Mouse (Mus musculus): ENCODE data around the gene Dynlt1f. TPM values are rescaled to one million over a fixed set of nuclear protein-coding genes. Genes with fewer than 3 reads are reported as not detected.
"Not testable (repeated sequence)": the region's sequence is repeated elsewhere in the genome, so short reads cannot be mapped to it uniquely, and the experiment has no call there.

Gene Dynlt1f
- total RNA-seq, 2 experiments from 2014 or later, result 56.5 to 62.7 TPM

DNA sequence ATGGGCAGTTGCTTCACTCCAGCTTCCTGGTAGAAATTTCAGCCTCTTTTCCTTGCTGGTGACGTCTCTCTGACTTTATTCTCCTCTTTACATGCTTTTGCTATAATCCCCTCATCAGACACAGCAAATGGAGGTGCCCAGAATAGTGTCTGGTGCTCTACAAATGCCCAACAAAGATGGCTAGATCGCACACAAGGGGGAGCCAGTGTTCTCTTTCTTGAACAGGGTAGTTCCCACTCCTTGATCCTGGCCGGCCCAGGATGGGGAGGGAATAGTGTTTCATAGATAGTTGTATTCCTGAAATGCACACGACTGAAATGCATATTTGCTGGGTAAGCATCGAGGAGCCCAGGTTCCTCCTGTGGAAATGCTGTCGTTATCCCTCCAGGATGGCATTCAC is 12.8 kb upstream of the Dynlt1f start:
- DNase-seq; intact Hi-C loops (cut with DNase I; ENCODE audit: low total_unique reads): not testable (repeated sequence)

DNA sequence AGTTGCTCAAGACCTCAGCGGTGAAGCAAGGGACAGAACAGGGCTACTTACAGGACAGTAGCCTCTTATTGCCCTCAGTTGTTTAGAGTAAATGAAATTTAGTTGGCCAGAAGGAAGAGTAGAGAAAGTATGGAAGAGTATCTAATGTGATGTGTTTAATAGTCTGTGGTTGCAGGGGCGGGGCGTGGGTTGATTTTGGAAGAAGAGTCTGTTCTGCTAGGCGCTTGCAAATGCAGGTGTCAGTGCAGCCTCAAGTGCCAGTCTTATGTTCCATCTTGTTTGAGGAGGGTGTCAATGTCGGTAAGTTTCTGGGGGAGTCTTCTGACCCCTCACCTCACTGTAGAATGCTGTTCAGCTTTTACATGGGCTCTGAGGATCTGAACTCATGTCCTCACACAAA is 9.7 kb upstream of the Dynlt1f start:
- intact Hi-C loops (cut with DNase I; ENCODE audit: low total_unique reads); DNase-seq: not testable (repeated sequence)

DNA sequence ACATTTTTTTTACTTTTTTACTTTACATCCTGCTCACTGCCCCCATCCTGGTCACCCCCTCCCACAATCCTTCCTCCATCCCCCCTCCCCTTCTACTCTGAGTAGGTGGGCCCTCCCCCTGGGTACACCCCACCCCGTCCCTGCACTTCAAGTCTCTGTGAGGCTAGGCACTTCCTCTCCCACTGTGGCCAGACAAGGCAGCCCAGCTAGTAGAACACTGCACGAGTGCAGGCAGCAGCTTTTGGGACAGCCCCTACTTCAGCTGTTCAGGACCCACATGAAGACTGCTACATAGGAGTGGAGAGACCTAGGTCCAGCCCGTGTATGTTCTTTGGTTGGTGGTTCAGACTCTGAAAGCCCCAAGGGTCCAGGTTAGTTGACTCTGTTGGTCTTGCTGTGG is 7.1 kb upstream of the Dynlt1f start:
- DNase-seq; intact Hi-C loops (cut with DNase I; ENCODE audit: low total_unique reads): not testable (repeated sequence)

DNA sequence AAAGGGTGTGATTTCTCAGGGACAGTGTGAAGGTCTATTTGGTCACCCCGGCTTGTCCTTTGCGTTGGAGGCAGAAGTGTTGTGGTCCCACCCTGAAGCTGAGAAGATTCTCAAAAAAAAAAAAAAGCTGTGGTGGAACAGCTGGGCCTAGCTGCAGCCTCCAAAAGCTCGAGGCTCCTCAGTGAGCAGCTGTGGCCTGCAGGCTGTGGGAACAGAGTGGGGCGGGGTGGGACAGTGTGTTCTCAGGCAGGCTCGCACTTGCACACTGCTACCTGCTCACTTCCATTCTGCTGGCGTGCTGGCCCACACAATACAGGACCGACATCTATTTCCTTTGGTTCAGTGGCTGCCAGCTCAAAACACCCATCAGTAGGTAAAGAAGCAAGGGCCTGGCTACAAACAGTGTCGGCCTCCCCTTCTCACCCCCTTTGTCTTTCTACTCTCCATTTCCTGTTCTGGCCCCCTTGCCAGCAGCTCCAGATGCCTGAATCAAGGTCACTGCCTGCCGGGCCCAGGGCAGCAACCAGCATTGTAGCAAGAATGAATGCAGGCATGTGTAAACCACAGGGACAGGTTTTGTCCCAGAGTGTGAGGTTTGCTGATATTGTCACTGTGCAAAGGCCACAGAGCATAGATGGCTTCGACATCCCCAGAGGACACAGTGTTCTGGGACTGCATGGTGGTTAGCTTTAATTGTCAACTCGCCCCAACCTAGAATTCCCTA is 5.6 kb upstream of the Dynlt1f start:
- intact Hi-C loops (cut with DNase I; ENCODE audit: low total_unique reads), result not testable (repeated sequence)
- peak; percentile 58 for DNase-seq

DNA sequence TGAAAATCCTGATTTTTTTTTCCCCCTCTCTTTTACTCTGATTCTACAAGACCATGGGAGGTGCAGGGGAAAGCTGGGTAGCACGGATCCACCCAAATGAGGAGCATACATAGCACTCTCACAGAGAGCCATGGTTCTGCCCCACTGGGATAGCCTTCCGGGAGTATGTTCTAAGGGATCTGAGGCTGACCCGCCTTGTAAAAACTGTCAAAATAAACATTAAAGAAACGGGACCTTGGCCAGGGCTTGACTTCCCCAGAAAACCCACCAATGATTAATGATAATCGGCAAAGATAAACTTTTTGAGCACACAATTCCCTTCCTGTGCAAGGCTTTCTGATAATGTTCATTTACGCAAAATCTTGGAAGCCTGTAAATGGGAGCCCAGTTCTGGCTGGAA is 4.9 kb upstream of the Dynlt1f start:
- intact Hi-C loops (cut with DNase I; ENCODE audit: low total_unique reads); DNase-seq: not testable (repeated sequence)

- intact Hi-C loops (cut with DNase I; ENCODE audit: low total_unique reads); DNase-seq: not testable (repeated sequence)
Measured at GRCm38 (mm10) chr17:6658801-6659200, 3.1 kb upstream of the Dynlt1f start, which contains the start of gene Sytl3. TSS of gene Sytl3 (plus strand) at chr17:6659093.

- intact Hi-C loops (cut with DNase I; ENCODE audit: low total_unique reads), result not testable (repeated sequence)
Measured at GRCm38 (mm10) chr17:6656471-6656870, 771 bp upstream of the Dynlt1f start.

GRCm38 (mm10) chr17:6655087-6655511 is 601 bp downstream of the Dynlt1f start:
- intact Hi-C loops (cut with DNase I; ENCODE audit: low total_unique reads), result not testable (repeated sequence)
- peak; percentile 63 for DNase-seq

More at GRCm38 (mm10) chr17:6656471-6656870, 771 bp upstream of the Dynlt1f start:
- not testable (repeated sequence) for DNase-seq

GRCm38 (mm10) chr17:6653341-6653946 is 2.3 kb downstream of the Dynlt1f start:
- intact Hi-C loops (cut with DNase I; ENCODE audit: low total_unique reads); DNase-seq: not testable (repeated sequence)

- DNase-seq; intact Hi-C loops (cut with DNase I; ENCODE audit: low total_unique reads): not testable (repeated sequence)
Measured at GRCm38 (mm10) chr17:6650904-6651565, 4.7 kb downstream of the Dynlt1f start.

DNA sequence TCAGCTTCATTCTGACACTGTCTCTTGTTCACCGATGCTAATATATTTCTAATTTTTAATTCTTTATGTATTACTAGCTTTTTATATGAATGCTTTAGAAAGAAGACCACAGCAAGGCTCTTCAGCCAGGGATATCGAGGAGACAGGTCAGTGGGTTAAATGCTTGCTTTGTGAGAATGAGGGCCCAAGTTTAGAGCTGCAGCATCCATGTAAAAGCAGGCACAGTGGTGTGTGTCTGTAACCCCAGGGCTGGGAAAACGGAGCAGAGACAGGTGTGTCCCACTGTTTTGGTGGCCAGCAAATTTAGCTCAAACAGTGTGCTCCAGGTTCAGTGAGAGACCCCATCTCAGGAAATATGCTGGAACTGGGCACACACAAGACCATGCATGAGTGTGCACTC is 8.2 kb downstream of the Dynlt1f start:
- DNase-seq; intact Hi-C loops (cut with DNase I; ENCODE audit: low total_unique reads): not testable (repeated sequence)

GRCm38 (mm10) chr17:6646841-6647240 is 8.9 kb downstream of the Dynlt1f start:
- intact Hi-C loops (cut with DNase I; ENCODE audit: low total_unique reads); DNase-seq: not testable (repeated sequence)

- intact Hi-C loops (cut with DNase I; ENCODE audit: low total_unique reads); DNase-seq: not testable (repeated sequence)
Measured at GRCm38 (mm10) chr17:6645668-6646067, 10.0 kb downstream of the Dynlt1f start.

GRCm38 (mm10) chr17:6644673-6645072 is 11.0 kb downstream of the Dynlt1f start:
- DNase-seq; intact Hi-C loops (cut with DNase I; ENCODE audit: low total_unique reads): not testable (repeated sequence)

GRCm38 (mm10) chr17:6644210-6644609 is 11.5 kb downstream of the Dynlt1f start:
- not testable (repeated sequence) for DNase-seq

GRCm38 (mm10) chr17:6640771-6641429 is 14.8 kb downstream of the Dynlt1f start:
- intact Hi-C loops (cut with DNase I; ENCODE audit: low total_unique reads); DNase-seq: not testable (repeated sequence)

More at GRCm38 (mm10) chr17:6644210-6644609, 11.5 kb downstream of the Dynlt1f start:
- intact Hi-C loops (cut with DNase I; ENCODE audit: low total_unique reads), result not testable (repeated sequence)

GRCm38 (mm10) chr17:6640044-6640637 is 15.6 kb downstream of the Dynlt1f start:
- intact Hi-C loops (cut with DNase I; ENCODE audit: low total_unique reads); DNase-seq: not testable (repeated sequence)

GRCm38 (mm10) chr17:6639486-6639885 is 16.2 kb downstream of the Dynlt1f start:
- DNase-seq; intact Hi-C loops (cut with DNase I; ENCODE audit: low total_unique reads): not testable (repeated sequence)

GRCm38 (mm10) chr17:6638444-6638843 is 17.3 kb downstream of the Dynlt1f start:
- intact Hi-C loops (cut with DNase I; ENCODE audit: low total_unique reads); DNase-seq: not testable (repeated sequence)

Data from gastrocnemius, postnatal 14 days (tissue).